Mouse (Mus musculus) liver, embryonic 12.5 days (tissue): ENCODE measurements at regions not wholly inside any gene's neighbourhood (a gene's known extent, or its start where the extent isn't known, plus 50 kb on each side); places are given as distances from the start of the nearest gene placed in this dataset.
"Not testable (repeated sequence)": the region's sequence is repeated elsewhere in the genome, so short reads cannot be mapped to it uniquely, and the experiment has no call there.

Experiments
- ATAC-seq: fragments of 200-750 bp; cut with Nextera tagmentation; 2 replicates; pipeline ENCODE4 v1.8.0; 2017; ENCODE audit warnings: moderate number of reproducible peaks, mild to moderate bottlenecking, moderate library complexity
- H3K27ac ChIP-seq: fragments of 300-500 bp; sonication (generic); 2 replicates; pipeline ENCODE4 v1.5.1; 2016; ENCODE audit warnings: mild to moderate bottlenecking
- H3K27me3 ChIP-seq: fragments of 300-500 bp; sonication (generic); replicated peaks from 2 replicates; pipeline ENCODE4 v1.6.1; 2016; ENCODE audit warnings: mild to moderate bottlenecking, moderate library complexity
- H3K36me3 ChIP-seq: fragments of 300-500 bp; sonication (generic); 2 replicates; pipeline ENCODE4 v1.6.1; 2016; ENCODE audit warnings: mild to moderate bottlenecking, moderate library complexity
- H3K4me1 ChIP-seq: fragments of 300-500 bp; sonication (generic); 2 replicates; pipeline ENCODE4 v1.6.1; 2016
- H3K4me2 ChIP-seq: fragments of 300-500 bp; sonication (generic); 2 replicates; pipeline ENCODE4 v1.6.1; 2016; ENCODE audit warnings: mild to moderate bottlenecking, moderate library complexity
- H3K4me3 ChIP-seq: fragments of 300-500 bp; sonication (generic); 2 replicates; pipeline ENCODE4 v1.5.1; 2016; ENCODE audit warnings: mild to moderate bottlenecking, moderate library complexity
- H3K9ac ChIP-seq: fragments of 300-500 bp; sonication (generic); 2 replicates; pipeline ENCODE4 v1.6.1; 2016; ENCODE audit warnings: mild to moderate bottlenecking, moderate library complexity
- H3K9me3 ChIP-seq: fragments of 300-500 bp; sonication (generic); replicated peaks from 2 replicates; pipeline ENCODE4 v1.6.1; 2016; ENCODE audit warnings: mild to moderate bottlenecking, moderate library complexity
- WGBS: fragments of 180-500 bp; shearing (Covaris S2); methylation state at CpG from one replicate; pipeline ENCODE4 v1.1.7; 2016; ENCODE audit not compliant: insufficient replicate concordance; 5-methylcytosine and 5-hydroxymethylcytosine counted together

- H3K4me1 ChIP-seq, result no peaks in the 10 kb centered on the region
- no peak overlapping the region for H3K27ac ChIP-seq
- H3K9me3 ChIP-seq, result no peaks in the 10 kb centered on the region
- H3K9ac ChIP-seq, result no peak overlapping the region
- H3K4me2 ChIP-seq, result no peak overlapping the region
- no peaks in the 10 kb centered on the region for H3K27me3 ChIP-seq
- no peaks in the 10 kb centered on the region for H3K36me3 ChIP-seq
- ATAC-seq, result no peak
- 61% methylated on average over 11 of the region's 11 CpGs for WGBS
- H3K4me3 ChIP-seq, result no peak overlapping the region
These were observed 61.8 kb upstream of the Dync1i1 start for GRCm38 (mm10) chr6:5663433-5664175.

DNA sequence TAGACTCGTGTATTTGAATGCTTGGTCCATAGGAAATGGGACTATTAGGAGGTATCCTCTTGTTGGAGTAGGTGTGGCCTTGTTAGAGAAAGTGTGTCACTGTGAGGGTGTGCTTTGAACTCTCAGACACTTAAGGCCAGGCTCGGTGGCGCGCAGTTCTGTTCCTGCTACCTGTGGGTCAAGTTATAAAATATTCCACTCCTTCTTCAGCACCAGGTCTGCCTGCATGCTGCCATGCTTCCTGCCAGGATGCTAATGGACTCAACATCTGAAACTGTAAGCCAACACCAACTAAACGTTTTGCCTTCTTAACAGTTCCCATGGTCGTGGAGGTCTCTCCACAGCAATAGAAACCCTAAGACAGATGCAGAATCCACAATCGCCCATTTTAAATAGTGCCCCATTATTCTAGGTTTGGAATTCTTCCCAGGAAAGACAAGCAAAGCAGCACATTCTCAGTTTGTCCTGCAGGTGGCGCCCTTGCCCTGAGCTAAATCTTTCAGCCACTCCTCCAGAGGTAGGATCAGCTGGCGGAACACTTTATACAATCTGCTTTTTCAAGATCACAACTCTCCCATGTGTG lies 80.2 kb upstream of the Dync1i1 start:
- ATAC-seq, result no peak

DNA sequence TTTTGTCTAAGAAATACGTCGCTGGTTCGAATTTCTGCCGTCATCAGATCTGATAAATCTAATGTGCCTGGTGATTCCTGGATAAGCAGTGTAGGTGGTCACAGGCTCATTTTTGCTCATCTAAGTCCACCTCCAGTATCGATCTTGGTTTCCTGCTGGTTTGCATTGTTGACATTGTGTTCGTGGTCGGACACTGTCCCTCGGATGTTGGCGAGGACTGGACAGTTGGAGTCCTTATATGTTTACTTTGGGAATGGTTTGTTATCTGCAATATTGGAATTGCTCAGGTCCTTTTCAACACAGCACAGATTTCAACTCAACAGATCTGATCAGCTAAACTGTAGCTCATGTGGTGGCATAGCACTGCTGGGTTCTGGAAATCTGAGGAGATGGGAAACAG lies 91.2 kb upstream of the Dync1i1 start:
- Histone ChIP-seq H3K9ac (no peak overlapping the region), H3K27me3 (no peaks in the 10 kb centered on the region), H3K4me1 (no peaks in the 10 kb centered on the region), H3K9me3 (no peaks in the 10 kb centered on the region), H3K4me2 (no peak overlapping the region), H3K27ac (no peak overlapping the region), H3K4me3 (no peak overlapping the region), H3K36me3 (no peaks in the 10 kb centered on the region)
- ATAC-seq, result no peak
- WGBS, result 73% methylated on average over 9 of the region's 9 CpGs

More for the DNA sequence above, 80.2 kb upstream of the Dync1i1 start:
- Histone ChIP-seq H3K36me3 (no peaks in the 10 kb centered on the region), H3K9me3 (no peaks in the 10 kb centered on the region), H3K4me2 (no peak overlapping the region), H3K4me1 (no peaks in the 10 kb centered on the region), H3K27me3 (no peaks in the 10 kb centered on the region; the same call in 1 of the 2 replicates), H3K9ac (no peak overlapping the region), H3K4me3 (no peak overlapping the region), H3K27ac (no peak overlapping the region)
- 13% methylated on average over 9 of the region's 9 CpGs for WGBS

- Histone ChIP-seq H3K4me1 (no peaks in the 10 kb centered on the region), H3K9ac (no peak overlapping the region), H3K27ac (no peak overlapping the region), H3K4me2 (no peak overlapping the region), H3K4me3 (no peak overlapping the region), H3K9me3 (no peaks in the 10 kb centered on the region), H3K36me3 (no peaks in the 10 kb centered on the region), H3K27me3 (no peaks in the 10 kb centered on the region)
- ATAC-seq, result no peak
- 20% methylated on average over 10 of the region's 10 CpGs for WGBS
These were observed 92.3 kb upstream of the Dync1i1 start for GRCm38 (mm10) chr6:5633036-5633708.

DNA sequence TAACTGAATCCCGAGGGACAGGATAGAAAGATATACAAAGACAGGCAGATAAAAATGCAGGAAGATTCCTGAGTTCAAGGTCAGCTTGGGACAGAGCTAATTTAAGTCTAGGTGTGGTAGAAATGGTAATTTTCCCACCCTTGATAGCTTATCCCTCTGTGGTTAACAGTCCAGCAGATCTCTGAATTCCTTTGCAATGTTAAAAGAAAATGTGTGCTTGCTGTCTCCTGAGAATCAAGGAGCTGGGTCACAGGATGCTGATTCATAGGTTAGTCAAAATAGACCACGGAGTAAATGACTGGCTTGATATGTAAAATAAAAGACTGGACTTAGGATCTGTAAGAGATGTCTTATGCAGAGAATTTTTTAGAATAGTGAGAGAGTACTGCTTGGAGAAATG lies 101.4 kb upstream of the Dync1i1 start:
- WGBS, result 45% methylated on average over 2 of the region's 2 CpGs
- H3K27ac ChIP-seq, result no peak overlapping the region
- no peaks in the 10 kb centered on the region for H3K36me3 ChIP-seq
- no peaks in the 10 kb centered on the region for H3K4me1 ChIP-seq
- no peak overlapping the region for H3K4me3 ChIP-seq
- H3K4me2 ChIP-seq, result no peak overlapping the region
- no peaks in the 10 kb centered on the region for H3K9me3 ChIP-seq
- no peak for ATAC-seq
- no peaks in the 10 kb centered on the region for H3K27me3 ChIP-seq
- H3K9ac ChIP-seq, result no peak overlapping the region

DNA sequence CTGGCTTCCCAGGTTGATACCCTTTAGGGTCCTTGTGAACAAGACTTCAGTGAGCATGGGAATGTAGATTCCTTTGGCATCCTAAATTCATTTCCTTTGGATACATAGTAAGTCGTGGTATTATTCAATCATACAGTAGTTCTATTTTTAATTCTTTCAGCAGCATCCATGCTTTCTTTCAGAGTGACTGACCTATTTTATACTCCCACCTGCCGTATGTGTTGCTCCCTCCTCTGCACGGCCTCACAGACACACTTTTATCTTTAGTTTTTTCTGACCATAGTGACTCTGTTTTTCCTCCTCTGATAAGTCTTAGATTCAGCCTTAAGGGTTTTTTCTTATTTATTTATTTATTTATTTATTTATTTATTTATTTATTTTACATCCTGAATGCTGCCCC lies 103.9 kb upstream of the Dync1i1 start:
- no peak overlapping the region for H3K4me3 ChIP-seq
- WGBS, result 67% methylated on average over 3 of the region's 3 CpGs
- no peak overlapping the region for H3K9ac ChIP-seq
- H3K4me1 ChIP-seq, result no peaks in the 10 kb centered on the region
- no peak overlapping the region for H3K4me2 ChIP-seq
- no peaks in the 10 kb centered on the region for H3K36me3 ChIP-seq
- H3K9me3 ChIP-seq, result no peaks in the 10 kb centered on the region
- H3K27me3 ChIP-seq, result no peaks in the 10 kb centered on the region
- no peak for ATAC-seq
- H3K27ac ChIP-seq, result no peak overlapping the region

- 58% methylated on average over 6 of the region's 6 CpGs for WGBS
- H3K27ac ChIP-seq, result no peak overlapping the region
- no peaks in the 10 kb centered on the region for H3K27me3 ChIP-seq
- H3K4me1 ChIP-seq, result no peaks in the 10 kb centered on the region
- H3K9ac ChIP-seq, result no peak overlapping the region
- no peaks in the 10 kb centered on the region for H3K9me3 ChIP-seq
- H3K4me2 ChIP-seq, result no peak overlapping the region
- H3K36me3 ChIP-seq, result no peaks in the 10 kb centered on the region
- no peak overlapping the region for H3K4me3 ChIP-seq
- no peak for ATAC-seq
These were observed 97.9 kb upstream of the Pdk4 start for GRCm38 (mm10) chr6:5594011-5594410.

DNA sequence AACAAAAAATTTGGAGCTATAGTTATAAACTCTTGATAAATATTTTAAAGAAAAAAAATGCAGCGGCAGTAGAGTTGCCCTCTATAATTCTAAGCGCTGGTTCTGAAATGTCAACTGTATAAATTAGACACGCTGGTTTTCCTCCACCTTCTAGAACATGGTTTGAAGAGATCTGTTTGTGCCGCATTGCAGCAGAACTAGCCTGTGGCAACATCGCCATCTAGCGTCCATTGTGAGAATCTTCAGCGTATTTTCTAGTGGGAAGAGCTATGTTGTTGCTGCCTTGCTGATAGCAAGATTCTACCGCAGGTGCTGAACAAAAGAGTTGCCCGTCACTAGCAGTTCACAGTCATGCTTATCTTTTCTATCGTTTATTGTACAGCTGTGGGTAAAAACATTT lies 93.5 kb upstream of the Pdk4 start:
- H3K9ac ChIP-seq, result no peak overlapping the region
- H3K4me3 ChIP-seq, result no peak overlapping the region
- H3K9me3 ChIP-seq, result no peaks in the 10 kb centered on the region
- no peaks in the 10 kb centered on the region for H3K36me3 ChIP-seq
- no peak overlapping the region for H3K27ac ChIP-seq
- 5% methylated on average over 10 of the region's 10 CpGs for WGBS
- no peaks in the 10 kb centered on the region for H3K27me3 ChIP-seq
- H3K4me1 ChIP-seq, result no peaks in the 10 kb centered on the region
- ATAC-seq, result 0 out of 2 replicates have a peak, but pooled peaks have one; percentile 37
- H3K4me2 ChIP-seq, result no peak overlapping the region

GRCm38 (mm10) chr6:5582923-5583525 lies 86.9 kb upstream of the Pdk4 start:
- H3K27me3 ChIP-seq, result no peaks in the 10 kb centered on the region
- H3K9ac ChIP-seq, result no peak overlapping the region
- H3K36me3 ChIP-seq, result no peaks in the 10 kb centered on the region
- 31% methylated on average over 2 of the region's 2 CpGs for WGBS
- no peak overlapping the region for H3K27ac ChIP-seq
- H3K9me3 ChIP-seq, result no peaks in the 10 kb centered on the region
- H3K4me3 ChIP-seq, result no peak overlapping the region
- no peak overlapping the region for H3K4me2 ChIP-seq
- no peaks in the 10 kb centered on the region for H3K4me1 ChIP-seq
- ATAC-seq, result no peak

- not testable (repeated sequence) for H3K27me3 ChIP-seq, ATAC-seq, H3K4me2 ChIP-seq, H3K36me3 ChIP-seq, H3K4me3 ChIP-seq, H3K4me1 ChIP-seq, H3K9ac ChIP-seq, H3K9me3 ChIP-seq, H3K27ac ChIP-seq
- 83% methylated on average over 2 of the region's 2 CpGs for WGBS
These were observed 80.8 kb upstream of the Pdk4 start for GRCm38 (mm10) chr6:5576891-5577290.

- ATAC-seq, result no peak
- Histone ChIP-seq H3K4me3 (no peak overlapping the region), H3K36me3 (no peaks in the 10 kb centered on the region), H3K4me2 (no peak overlapping the region), H3K27ac (no peak overlapping the region), H3K4me1 (no peaks in the 10 kb centered on the region), H3K9me3 (no peaks in the 10 kb centered on the region), H3K9ac (no peak overlapping the region), H3K27me3 (no peaks in the 10 kb centered on the region)
- WGBS, result 57% methylated on average over 5 of the region's 5 CpGs
These were observed 70.5 kb upstream of the Pdk4 start for GRCm38 (mm10) chr6:5566582-5566981.

DNA sequence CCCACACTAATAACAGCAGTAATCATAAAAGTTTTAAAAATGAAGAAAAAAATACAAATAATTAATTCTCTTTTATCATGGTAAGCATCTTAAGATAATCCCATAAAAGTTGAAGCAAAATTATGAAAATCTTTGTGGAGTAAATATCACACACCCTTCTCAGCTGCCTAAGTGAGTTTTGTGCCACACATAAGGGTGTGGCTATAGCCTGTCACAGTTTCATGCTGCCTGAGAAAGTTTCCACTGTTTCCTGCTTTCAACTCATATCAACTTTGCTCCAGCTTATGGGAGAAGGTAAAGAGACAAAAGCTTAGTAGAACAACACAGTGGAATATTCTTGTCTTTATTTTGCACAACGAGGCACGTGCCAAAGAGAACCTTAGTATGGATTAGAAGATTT lies 68.9 kb upstream of the Pdk4 start:
- H3K4me2 ChIP-seq, result no peak overlapping the region
- no peak overlapping the region for H3K9ac ChIP-seq
- no peaks in the 10 kb centered on the region for H3K36me3 ChIP-seq
- H3K4me1 ChIP-seq, result no peaks in the 10 kb centered on the region
- no peaks in the 10 kb centered on the region for H3K9me3 ChIP-seq
- H3K27me3 ChIP-seq, result no peaks in the 10 kb centered on the region
- no peak overlapping the region for H3K4me3 ChIP-seq
- ATAC-seq, result no peak
- no peak overlapping the region for H3K27ac ChIP-seq
- WGBS, result 49% methylated on average over 2 of the region's 2 CpGs
